Mouse (Mus musculus) stomach, embryonic 14.5 days (tissue): ENCODE results near the gene Dda1. TPM values are rescaled to one million over a fixed set of nuclear protein-coding genes. Genes with fewer than 3 reads are reported as not detected.

Experiments
- ATAC-seq: fragments of 200-750 bp; cut with Nextera tagmentation; 2 replicates; pipeline ENCODE4 v1.8.0; 2017; ENCODE audit warnings: low read depth, moderate TSS enrichment; ENCODE audit not compliant: insufficient number of reproducible peaks, insufficient read depth, low FRiP score
- H3K27ac ChIP-seq: fragments of 300-500 bp; sonication (generic); 2 replicates; pipeline ENCODE4 v1.5.1; 2014; ENCODE audit warnings: mild to moderate bottlenecking, low read length, moderate library complexity, mixed read lengths
- H3K27me3 ChIP-seq: fragments of 300-500 bp; sonication (generic); 2 replicates; pipeline ENCODE4 v1.6.1; 2014; ENCODE audit warnings: low read length, control low read depth, mixed read lengths; ENCODE audit not compliant: control insufficient read depth, insufficient read depth
- H3K36me3 ChIP-seq: fragments of 300-500 bp; sonication (generic); 2 replicates; pipeline ENCODE4 v1.6.1; 2014; ENCODE audit warnings: mild to moderate bottlenecking, control low read depth, low read length, moderate library complexity, mixed read lengths; ENCODE audit not compliant: control insufficient read depth, insufficient read depth
- H3K4me1 ChIP-seq: fragments of 300-500 bp; sonication (generic); 2 replicates; pipeline ENCODE4 v1.6.1; 2014; ENCODE audit warnings: low read length, control low read depth, mixed read lengths; ENCODE audit not compliant: control insufficient read depth, insufficient read depth
- H3K4me2 ChIP-seq: fragments of 300-500 bp; sonication (generic); replicated peaks from 2 replicates; pipeline ENCODE4 v1.6.1; 2014; ENCODE audit warnings: low read depth, low read length, control low read depth
- H3K4me3 ChIP-seq: fragments of 300-500 bp; sonication (generic); 2 replicates; pipeline ENCODE4 v1.5.1; 2014; ENCODE audit warnings: low read depth, low read length, control low read depth
- H3K9ac ChIP-seq: fragments of 300-500 bp; sonication (generic); replicated peaks from 2 replicates; pipeline ENCODE4 v1.6.1; 2014; ENCODE audit warnings: low read depth, mild to moderate bottlenecking, control low read depth, low read length, moderate library complexity, mixed read lengths
- H3K9me3 ChIP-seq: fragments of 300-500 bp; sonication (generic); 2 replicates; pipeline ENCODE4 v1.6.1; 2016; ENCODE audit warnings: low read depth, low read length, control low read depth; ENCODE audit not compliant: control insufficient read depth
- whole genome bisulfite sequencing: fragments of 180-500 bp; shearing (Covaris S2); extraction: QIAGEN DNeasy Blood & Tissue Kit; methylation state at CpG from one replicate; pipeline ENCODE4 v1.1.7; 2014; 5-methylcytosine and 5-hydroxymethylcytosine counted together
- polyA plus RNA-seq: library from polyadenylated mRNA; unstranded; fragments of >200 nt; fragmentation: Nextera tagmentation; extraction: Ambion mirVana; gene quantifications from 2 replicates; pipeline ENCODE4 v1.2.1, GENCODE M21; 2014

Gene Dda1
- polyA plus RNA-seq, 1 experiment from 2014 or later, result 98.9 TPM

DNA sequence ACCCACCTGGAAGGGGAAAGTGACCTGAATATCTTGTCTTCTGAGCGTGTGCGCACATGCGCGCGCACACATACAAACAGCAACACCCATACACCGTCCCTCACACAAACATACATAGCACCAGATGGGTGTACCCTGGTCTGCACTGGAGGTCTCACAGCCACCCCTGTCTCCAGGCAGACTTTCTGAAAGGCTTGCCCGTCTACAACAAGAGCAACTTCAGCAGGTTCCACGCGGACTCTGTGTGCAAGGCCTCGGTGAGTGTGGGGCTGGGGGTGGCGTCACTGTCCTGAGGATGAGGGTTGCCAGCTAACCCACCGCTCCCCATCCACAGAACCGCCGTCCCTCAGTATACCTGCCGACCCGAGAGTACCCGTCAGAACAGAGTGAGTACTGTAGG lies 2.9 kb downstream of the Dda1 start:
- Histone ChIP-seq H3K4me2 (no peak overlapping the region), H3K27ac (no peak overlapping the region), H3K9me3 (no peaks in the 10 kb centered on the region), H3K27me3 (no peaks in the 10 kb centered on the region), H3K36me3 (peaks cover 38% of the 10 kb centered on the region), H3K4me3 (no peak overlapping the region), H3K9ac (no peak overlapping the region), H3K4me1 (peaks cover 9% of the 10 kb centered on the region)
- ATAC-seq, result no peak
- WGBS, result 95% methylated on average over 17 of the region's 17 CpGs

DNA sequence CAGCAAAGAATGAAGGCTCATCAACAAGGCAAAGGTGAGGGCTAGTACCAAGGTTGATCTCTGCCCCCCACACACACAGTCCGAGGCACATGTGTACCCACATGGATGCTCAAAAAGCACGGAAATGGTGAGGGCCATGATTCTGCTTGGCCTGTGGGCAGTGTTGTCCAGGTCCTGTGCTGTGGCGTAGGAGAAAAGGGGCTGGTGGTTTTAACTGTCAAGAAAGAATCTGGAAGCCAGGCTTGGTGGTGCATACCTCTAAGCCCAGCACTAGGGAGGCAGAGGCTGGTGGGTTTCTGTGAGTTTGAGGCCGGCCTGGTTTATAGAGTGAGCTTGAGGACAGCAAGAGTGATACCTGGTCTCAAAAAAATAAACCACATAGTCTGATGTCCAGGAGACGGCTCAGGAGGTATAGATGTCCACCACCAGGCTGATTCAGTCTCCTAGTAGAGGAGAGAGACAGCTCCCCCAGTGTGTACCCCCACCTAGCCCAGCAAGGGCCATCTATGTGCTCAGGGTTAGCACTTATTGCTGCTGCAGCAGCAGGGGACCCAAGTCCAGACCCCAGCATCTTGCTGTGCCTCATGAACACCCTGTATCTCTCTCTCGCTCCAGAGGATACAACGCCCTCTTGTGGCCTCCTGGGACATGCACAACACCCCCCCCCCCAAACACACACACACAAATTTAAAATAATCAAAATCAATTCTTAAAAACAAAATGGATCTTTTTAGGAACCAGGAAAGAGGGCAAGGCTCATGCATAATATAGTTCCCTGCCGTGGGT lies 3.8 kb downstream of the Dda1 start:
- Histone ChIP-seq H3K9ac (no peak overlapping the region), H3K4me3 (no peak overlapping the region), H3K4me2 (no peak overlapping the region), H3K36me3 (peaks cover 38% of the 10 kb centered on the region), H3K27me3 (no peaks in the 10 kb centered on the region), H3K4me1 (peaks cover 9% of the 10 kb centered on the region), H3K27ac (no peak overlapping the region), H3K9me3 (no peaks in the 10 kb centered on the region)
- 88% methylated on average over 8 of the region's 8 CpGs for WGBS
- no peak for ATAC-seq

DNA sequence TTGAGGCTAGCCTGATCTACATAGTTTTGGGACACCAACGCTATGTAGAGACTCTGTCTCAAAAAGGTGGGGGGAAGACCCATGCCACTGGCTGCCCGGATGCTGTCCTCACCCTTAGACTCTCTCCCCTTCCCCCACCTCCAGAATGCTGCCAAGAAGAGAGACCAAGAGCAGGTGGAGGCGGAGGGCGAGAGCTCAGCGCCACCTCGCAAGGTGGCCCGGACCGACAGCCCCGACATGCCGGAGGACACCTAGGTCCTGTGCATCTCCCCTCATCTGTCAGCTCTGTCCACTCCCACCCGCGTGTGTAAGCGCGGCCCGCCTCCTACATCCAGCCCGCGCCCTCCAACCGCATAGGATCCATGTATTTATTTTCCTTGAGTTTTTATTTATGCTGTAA lies 5.3 kb downstream of the Dda1 start:
- peaks cover 41% of the 10 kb centered on the region for H3K36me3 ChIP-seq
- no peak overlapping the region for H3K4me3 ChIP-seq
- no peak overlapping the region for H3K27ac ChIP-seq
- ATAC-seq, result no peak
- peaks cover 9% of the 10 kb centered on the region for H3K4me1 ChIP-seq
- H3K9ac ChIP-seq, result no peak overlapping the region
- H3K27me3 ChIP-seq, result no peaks in the 10 kb centered on the region
- no peaks in the 10 kb centered on the region for H3K9me3 ChIP-seq
- no peak overlapping the region for H3K4me2 ChIP-seq
- WGBS, result 89% methylated on average over 18 of the region's 18 CpGs

DNA sequence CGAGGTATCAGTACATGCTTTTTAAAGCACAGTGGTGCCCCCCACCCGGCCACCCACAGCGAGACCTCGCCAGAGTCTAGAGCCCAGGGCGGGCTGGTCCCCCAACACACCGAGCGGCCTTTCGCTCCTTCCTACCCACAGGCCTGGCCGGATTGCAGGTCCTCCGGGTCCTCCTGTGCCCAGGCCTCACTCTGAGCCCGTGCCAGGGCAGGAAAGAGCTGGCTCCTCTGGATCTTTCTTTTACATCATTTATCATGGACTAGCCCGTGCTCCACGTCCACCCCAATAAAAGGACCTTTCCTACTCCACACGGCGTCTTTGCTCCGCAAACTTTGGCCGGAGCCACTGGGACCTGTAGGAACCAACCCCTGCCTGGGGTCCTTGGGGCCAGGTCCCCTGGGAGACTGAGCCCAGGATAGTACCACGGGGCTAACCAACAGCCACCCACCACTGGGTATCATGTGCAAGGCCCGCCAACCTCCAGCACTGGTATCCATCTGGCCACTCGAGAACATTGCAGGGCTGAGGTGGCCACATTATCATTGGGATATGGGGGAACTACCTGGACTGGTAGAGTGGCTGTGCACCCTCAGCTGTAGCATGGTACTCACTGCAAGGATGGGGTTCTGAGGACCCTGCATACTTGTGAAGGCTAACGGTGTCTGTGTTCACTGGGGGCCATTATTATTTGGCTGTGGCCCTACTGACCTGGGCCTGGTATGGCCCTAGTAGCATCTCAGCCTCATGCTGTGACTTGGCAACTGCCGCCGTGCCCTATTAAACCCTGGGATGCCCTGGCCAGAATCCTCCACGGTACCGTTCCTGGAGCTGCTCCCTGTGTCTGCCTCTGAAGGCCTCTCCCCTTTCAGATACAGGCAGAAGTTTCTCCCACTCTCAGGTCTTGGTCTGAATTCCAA lies 6.0 kb downstream of the Dda1 start:
- Histone ChIP-seq H3K9ac (no peak overlapping the region), H3K27ac (no peak overlapping the region), H3K9me3 (no peaks in the 10 kb centered on the region), H3K4me2 (no peak overlapping the region), H3K36me3 (peaks cover 43% of the 10 kb centered on the region), H3K27me3 (no peaks in the 10 kb centered on the region), H3K4me3 (no peak overlapping the region), H3K4me1 (peaks cover 5% of the 10 kb centered on the region)
- 89% methylated on average over 25 of the region's 25 CpGs for WGBS
- ATAC-seq, result no peak

DNA sequence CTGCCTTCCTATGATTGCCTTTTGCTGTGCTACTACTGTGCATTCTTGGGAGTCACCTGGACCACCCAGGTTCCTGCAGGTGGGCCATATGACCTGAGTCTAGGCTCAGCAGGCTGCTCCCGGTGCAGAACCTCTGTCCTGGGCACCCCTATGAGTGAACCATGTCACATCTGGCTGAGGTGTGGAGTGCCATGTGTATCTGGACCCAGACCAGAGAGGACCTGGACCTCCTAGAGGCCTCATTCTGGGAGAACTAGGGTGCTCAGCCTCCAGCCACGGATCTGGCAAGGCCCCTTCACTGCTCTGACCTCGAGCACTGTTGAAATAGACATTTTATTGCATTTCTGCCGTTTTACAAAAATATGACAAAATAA lies 6.7 kb downstream of the Dda1 start:
- Histone ChIP-seq H3K4me1 (no peaks in the 10 kb centered on the region), H3K9ac (peak overlapping the region; percentile 52; the same call in 1 of the 2 replicates), H3K9me3 (no peaks in the 10 kb centered on the region), H3K27ac (peak overlapping the region; percentile 79; the same call in 1 of the 2 replicates), H3K36me3 (peaks cover 46% of the 10 kb centered on the region), H3K4me2 (peak overlapping the region; percentile 62), H3K4me3 (peak overlapping the region; percentile 57), H3K27me3 (no peaks in the 10 kb centered on the region)
- WGBS, result 16% methylated on average over 4 of the region's 4 CpGs
- no peak for ATAC-seq

DNA sequence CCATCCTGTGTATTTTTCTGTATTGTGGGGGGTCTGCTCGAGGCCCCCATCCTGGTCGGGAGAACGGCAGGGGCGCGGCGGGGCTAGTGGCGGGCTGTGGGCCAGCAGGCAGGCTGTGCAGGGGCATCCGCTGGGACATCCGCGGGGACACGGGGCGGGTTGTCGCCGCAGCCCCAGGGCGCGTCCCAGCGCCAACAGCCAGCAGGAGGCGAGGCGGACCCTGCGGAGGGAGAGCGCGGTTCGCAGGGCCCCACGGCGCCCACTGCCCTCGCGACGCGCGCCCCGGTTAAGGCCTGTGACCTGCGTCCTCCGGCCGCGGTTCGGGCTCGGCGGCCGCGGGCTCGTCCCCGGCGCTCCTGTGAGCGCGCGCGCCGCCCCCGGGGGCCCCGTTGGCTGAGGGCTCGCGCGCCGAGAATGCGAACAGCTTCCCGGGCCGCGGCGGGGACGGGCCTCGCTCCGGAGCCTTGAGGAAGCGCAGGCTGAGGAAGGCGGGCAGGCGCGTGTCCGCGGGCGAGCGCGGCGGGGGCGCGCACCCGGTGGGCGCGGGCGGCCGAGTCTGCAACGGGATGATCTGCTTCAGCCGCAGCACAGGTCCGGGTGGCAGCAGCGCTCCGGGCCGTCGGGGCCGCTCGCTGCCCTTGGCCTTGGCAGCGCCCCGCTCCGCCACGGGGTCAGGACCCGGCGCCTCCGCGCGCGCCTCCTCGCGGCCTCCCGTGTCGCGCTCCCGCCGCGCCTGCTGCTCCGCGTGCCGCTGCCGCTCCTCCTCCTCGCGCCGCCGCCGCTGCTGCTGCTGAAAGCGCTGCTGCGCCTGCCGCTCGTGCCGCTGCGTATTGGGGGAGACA lies 7.3 kb downstream of the Dda1 start:
- Histone ChIP-seq H3K36me3 (peaks cover 49% of the 10 kb centered on the region), H3K27me3 (no peaks in the 10 kb centered on the region), H3K4me1 (no peaks in the 10 kb centered on the region), H3K4me2 (peak overlapping the region; percentile 62), H3K9me3 (no peaks in the 10 kb centered on the region), H3K27ac (peak overlapping the region; percentile 79), H3K4me3 (peak overlapping the region; percentile 57), H3K9ac (peak overlapping the region; percentile 52)
- under 1% methylated on average over 103 of the region's 121 CpGs for WGBS
- ATAC-seq, result peak; percentile 69

DNA sequence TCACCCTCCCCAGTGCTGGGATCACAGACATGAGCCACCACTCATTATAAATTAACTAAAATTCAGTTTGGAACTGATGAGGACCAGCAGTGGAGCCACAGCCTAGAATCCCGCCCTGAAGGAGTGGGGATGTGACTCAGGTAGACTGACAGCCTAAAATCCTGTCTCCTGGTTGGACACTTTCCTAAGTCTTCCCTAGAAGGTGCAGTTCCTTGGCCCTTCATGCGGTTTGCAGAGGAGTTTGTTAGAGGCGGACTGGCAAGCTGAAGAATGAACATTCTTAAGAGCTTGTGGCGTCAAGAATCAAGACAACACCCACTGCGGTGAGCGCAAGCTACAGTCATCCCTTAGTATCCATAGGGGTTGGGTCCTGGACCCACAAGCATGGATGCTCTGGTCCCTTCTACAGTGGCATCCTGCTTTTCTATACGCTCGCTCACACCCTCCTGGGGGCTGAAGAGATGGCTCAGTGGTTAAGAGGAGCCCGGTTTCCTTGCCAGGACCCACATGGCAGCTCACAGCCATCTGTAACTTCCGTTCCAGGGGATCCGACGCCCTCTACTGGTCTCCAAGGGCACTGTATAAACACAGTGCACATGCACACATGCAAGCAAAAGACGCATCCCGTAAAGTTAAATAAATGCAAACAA lies 8.3 kb downstream of the Dda1 start:
- H3K4me3 ChIP-seq, result peak overlapping the region; percentile 57; the same call in 1 of the 2 replicates
- peaks cover 44% of the 10 kb centered on the region for H3K36me3 ChIP-seq
- no peak overlapping the region for H3K27ac ChIP-seq
- no peaks in the 10 kb centered on the region for H3K4me1 ChIP-seq
- WGBS, result 53% methylated on average over 14 of the region's 14 CpGs
- H3K9me3 ChIP-seq, result no peaks in the 10 kb centered on the region
- ATAC-seq, result no peak
- H3K4me2 ChIP-seq, result peak overlapping the region; percentile 62
- 0 out of 2 replicates have a peak overlapping the region, but pooled peaks have one; percentile 52 for H3K9ac ChIP-seq
- H3K27me3 ChIP-seq, result no peaks in the 10 kb centered on the region
